Mouse (Mus musculus): ENCODE results near the gene Ppp1r3g. TPM values are rescaled to one million over a fixed set of nuclear protein-coding genes. Genes with fewer than 3 reads are reported as not detected.

Ppp1r3g gene
- polyA plus RNA-seq (2012) = 0.02 TPM in 1 of 2 replicates, not detected in the other

DNA sequence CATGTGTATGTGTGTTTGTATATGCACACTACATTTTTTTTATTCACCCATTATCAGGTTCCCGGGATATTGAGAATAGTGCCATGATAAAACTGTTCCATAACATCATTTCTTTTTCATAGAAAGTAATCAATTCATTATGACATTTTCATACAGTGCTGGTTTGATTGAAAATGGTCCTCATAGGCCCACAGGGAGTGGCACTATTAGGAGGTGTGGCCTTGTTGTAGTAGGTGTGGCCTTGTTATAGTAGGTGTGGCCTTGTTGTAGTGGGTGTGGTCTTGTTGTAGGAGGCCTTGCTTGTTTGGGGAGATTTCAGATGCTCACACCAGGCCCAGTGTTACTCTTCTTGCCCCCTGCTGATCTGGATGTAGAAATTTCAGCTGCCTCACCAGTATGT lies at the start of gene Ppp1r3g:
TSS of gene Ppp1r3g (plus strand) at position 301 of the 400 bp plus-strand sequence.

Other genes starting within 250 kb of the Ppp1r3g start
- 15.6 and 20.6 TPM in 2 replicates for gene Rpp40, start 52.5 kb upstream of the Ppp1r3g start, polyA plus RNA-seq (2012)
- gene Fars2, start 158.6 kb downstream of the Ppp1r3g start, polyA plus RNA-seq (2012) = 36.4 and 39.8 TPM in 2 replicates
- gene Lyrm4, start 158.7 kb downstream of the Ppp1r3g start, polyA plus RNA-seq (2012) = 3.2 and 3.5 TPM in 2 replicates